Mouse (Mus musculus): ENCODE data around the gene Atp2a2. TPM values are rescaled to one million over a fixed set of nuclear protein-coding genes. Genes with fewer than 3 reads are reported as not detected.

The Atp2a2 gene
- polyA plus RNA-seq, 1 experiment from 2014 or later: 255 TPM

DNA sequence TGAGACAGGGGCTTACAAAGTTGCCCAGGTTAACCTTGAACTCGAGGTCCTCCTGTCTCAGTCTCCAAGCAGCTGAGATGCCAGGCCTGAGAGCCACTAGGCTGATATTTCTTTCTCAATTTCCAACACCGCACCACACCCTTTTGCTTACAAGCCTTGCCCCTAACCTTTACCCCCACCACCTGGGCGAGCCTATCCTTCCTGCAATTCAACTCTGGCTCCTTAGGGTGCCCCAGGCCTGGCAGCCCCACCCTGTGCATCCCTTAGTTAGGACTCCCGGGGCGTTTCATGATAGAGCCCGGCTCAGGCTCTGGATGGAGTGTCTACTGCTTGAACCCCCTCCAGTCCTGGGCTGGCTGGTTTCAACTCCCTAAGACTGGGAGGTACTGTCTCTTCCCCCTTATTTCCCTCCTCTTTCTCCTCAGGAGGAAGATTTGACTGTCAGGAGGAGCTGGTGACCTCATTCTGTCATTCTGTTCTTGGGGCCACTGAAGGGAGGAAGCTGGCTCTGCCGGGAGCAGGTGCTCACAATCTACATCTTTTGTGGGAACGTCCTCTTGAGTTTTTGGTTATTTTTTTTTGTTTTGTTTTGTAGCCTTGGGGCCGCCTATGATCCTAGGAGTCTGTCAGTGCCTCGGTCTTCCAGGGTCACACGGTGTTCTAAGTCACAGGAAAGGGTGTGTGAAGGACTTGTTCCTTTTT, 14.2 kb upstream of the Atp2a2 start:
- H3K4me1 ChIP-seq (ENCODE audit: control insufficient read depth, insufficient read depth, low read length): peaks cover 57% of the 10 kb centered on the region
- no peak overlapping the region for H3K9ac ChIP-seq (ENCODE audit: low read depth, low read length)
- no peaks in the 10 kb centered on the region for H3K27me3 ChIP-seq (ENCODE audit: control insufficient read depth, insufficient read depth, low read length)
- WGBS (ENCODE audit: insufficient replicate concordance): 77% methylated on average over 11 of the region's 11 CpGs
- no peaks in the 10 kb centered on the region for H3K36me3 ChIP-seq (ENCODE audit: control insufficient read depth, insufficient read depth, low read length)
- H3K4me2 ChIP-seq: no peak overlapping the region
- no peak overlapping the region for H3K4me3 ChIP-seq (ENCODE audit: low read depth, low read length)
- ATAC-seq (replicated peaks; ENCODE audit: insufficient number of reproducible peaks, low FRiP score, low TSS enrichment): no peak
- no peaks in the 10 kb centered on the region for H3K9me3 ChIP-seq (replicated peaks; ENCODE audit: control insufficient read depth, low read length)
- H3K27ac ChIP-seq (ENCODE audit: low read depth, low read length): no peak overlapping the region

DNA sequence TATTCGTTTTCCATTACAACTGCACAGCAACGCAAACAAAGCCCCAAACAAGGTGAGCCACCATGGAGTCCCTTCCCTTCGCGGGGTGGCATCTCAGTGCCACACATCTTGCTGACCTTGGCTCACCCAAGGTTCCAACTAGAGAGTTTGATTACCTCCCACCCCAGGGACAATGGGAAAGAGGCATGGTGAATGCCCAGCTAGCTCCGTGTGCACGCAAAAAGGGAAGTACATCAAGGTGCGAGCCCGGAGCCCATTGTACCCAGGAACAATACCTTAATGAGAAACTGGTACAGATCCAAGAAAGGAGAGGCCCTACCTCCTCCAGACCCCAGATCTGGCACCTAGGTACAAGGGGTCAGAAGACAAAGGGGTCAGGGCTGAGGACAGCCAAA, 12.1 kb upstream of the Atp2a2 start:
- no peak overlapping the region for H3K4me3 ChIP-seq (ENCODE audit: low read depth, low read length)
- no peaks in the 10 kb centered on the region for H3K9me3 ChIP-seq (replicated peaks; ENCODE audit: control insufficient read depth, low read length)
- no peak overlapping the region for H3K27ac ChIP-seq (ENCODE audit: low read depth, low read length)
- WGBS (ENCODE audit: insufficient replicate concordance): 42% methylated on average over 8 of the region's 8 CpGs
- no peak for ATAC-seq (replicated peaks; ENCODE audit: insufficient number of reproducible peaks, low FRiP score, low TSS enrichment)
- 0 out of 2 replicates have a peak overlapping the region, but pooled peaks have one; percentile 16 for H3K9ac ChIP-seq (ENCODE audit: low read depth, low read length)
- H3K27me3 ChIP-seq (ENCODE audit: control insufficient read depth, insufficient read depth, low read length): no peaks in the 10 kb centered on the region
- peaks cover 56% of the 10 kb centered on the region for H3K4me1 ChIP-seq (ENCODE audit: control insufficient read depth, insufficient read depth, low read length)
- H3K4me2 ChIP-seq: peak overlapping the region; percentile 32
- H3K36me3 ChIP-seq (ENCODE audit: control insufficient read depth, insufficient read depth, low read length): no peaks in the 10 kb centered on the region

DNA sequence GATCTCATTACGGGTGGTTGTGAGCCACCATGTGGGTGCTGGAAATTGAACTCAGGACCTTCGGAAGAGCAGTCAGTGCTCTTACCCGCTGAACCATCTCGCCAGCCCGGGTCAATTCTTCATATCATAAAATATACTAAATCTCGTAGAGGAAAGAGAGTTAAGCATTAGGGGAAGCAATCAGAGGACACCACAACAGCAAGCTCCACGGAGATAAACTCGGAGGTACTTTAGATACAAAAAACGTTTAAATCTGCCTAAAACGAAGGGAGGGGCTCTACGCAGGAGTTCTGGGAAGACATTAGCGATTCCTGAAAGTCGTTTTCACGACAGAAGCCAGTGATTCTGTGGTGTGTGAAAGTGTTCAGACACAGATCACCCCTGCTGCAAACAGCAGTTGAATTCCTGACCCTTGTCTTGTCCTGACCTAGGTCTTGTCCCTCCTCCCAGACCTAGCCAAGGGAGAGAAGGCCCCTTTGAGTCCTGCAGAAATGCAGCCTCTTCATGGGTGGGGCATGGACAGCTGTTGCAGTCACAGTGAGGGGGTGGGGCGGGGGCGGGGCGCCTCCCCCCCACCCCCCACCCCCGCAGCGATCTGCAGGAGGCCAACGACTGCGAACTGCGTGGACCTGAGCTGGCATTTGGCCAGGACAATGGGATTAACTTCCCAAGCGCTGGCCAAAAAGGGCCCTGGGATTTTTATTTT, 11.5 kb upstream of the Atp2a2 start:
- H3K27ac ChIP-seq (ENCODE audit: low read depth, low read length): no peak overlapping the region
- no peak overlapping the region for H3K4me3 ChIP-seq (ENCODE audit: low read depth, low read length)
- ATAC-seq (replicated peaks; ENCODE audit: insufficient number of reproducible peaks, low FRiP score, low TSS enrichment): no peak
- H3K4me2 ChIP-seq: peak overlapping the region; percentile 32
- H3K4me1 ChIP-seq (ENCODE audit: control insufficient read depth, insufficient read depth, low read length): peaks cover 51% of the 10 kb centered on the region
- 43% methylated on average over 23 of the region's 23 CpGs for WGBS (ENCODE audit: insufficient replicate concordance)
- H3K36me3 ChIP-seq (ENCODE audit: control insufficient read depth, insufficient read depth, low read length): no peaks in the 10 kb centered on the region
- H3K9ac ChIP-seq (ENCODE audit: low read depth, low read length): 0 out of 2 replicates have a peak overlapping the region, but pooled peaks have one; percentile 16
- H3K27me3 ChIP-seq (ENCODE audit: control insufficient read depth, insufficient read depth, low read length): no peaks in the 10 kb centered on the region
- no peaks in the 10 kb centered on the region for H3K9me3 ChIP-seq (replicated peaks; ENCODE audit: control insufficient read depth, low read length)

DNA sequence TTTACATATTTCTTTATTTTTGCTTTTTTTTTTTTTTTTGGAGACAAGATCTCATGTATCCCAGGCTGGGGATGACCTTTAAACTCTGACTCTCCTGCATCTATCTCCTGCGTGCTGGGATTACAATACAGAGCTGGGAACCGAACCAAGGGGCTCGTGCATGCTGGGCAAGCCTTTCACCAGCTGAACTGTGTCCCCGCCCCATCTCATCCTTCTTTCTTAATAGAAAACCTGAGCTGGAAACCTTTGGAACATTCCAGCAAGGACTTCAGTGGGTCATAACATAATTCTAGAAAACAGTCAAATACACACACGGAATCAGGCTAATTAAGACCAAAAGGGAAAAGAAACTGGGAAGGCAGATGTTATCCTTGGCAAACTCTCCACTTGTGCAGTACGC, 10.0 kb upstream of the Atp2a2 start:
- H3K4me3 ChIP-seq (ENCODE audit: low read depth, low read length): no peak overlapping the region
- H3K36me3 ChIP-seq (ENCODE audit: control insufficient read depth, insufficient read depth, low read length): no peaks in the 10 kb centered on the region
- no peak overlapping the region for H3K9ac ChIP-seq (ENCODE audit: low read depth, low read length)
- no peaks in the 10 kb centered on the region for H3K9me3 ChIP-seq (replicated peaks; ENCODE audit: control insufficient read depth, low read length)
- 70% methylated on average over 6 of the region's 6 CpGs for WGBS (ENCODE audit: insufficient replicate concordance)
- no peak overlapping the region for H3K4me2 ChIP-seq
- H3K4me1 ChIP-seq (ENCODE audit: control insufficient read depth, insufficient read depth, low read length): peaks cover 36% of the 10 kb centered on the region
- H3K27me3 ChIP-seq (ENCODE audit: control insufficient read depth, insufficient read depth, low read length): no peaks in the 10 kb centered on the region
- H3K27ac ChIP-seq (ENCODE audit: low read depth, low read length): no peak overlapping the region
- ATAC-seq (replicated peaks; ENCODE audit: insufficient number of reproducible peaks, low FRiP score, low TSS enrichment): no peak

DNA sequence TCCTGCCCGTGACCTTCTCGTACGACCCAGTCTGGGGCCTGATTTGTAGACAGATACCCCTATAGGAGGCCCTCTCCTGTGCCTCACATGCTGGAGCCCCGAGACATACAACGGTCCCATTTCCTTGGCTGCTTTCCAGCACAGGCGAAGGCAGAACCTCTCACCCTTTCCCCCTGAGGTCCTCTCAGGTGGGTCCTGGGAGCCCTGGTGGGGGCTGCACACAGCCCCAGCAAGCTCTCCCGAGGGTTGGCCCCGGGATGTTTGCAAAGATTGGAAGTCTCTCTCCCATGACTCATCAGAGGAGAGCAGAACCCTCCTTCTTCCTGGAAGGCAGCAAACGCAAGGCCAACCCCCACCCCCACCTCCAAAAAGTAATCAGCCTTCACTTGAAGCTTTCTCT, 9.4 kb upstream of the Atp2a2 start:
- H3K4me1 ChIP-seq (ENCODE audit: control insufficient read depth, insufficient read depth, low read length): peaks cover 32% of the 10 kb centered on the region
- ATAC-seq (replicated peaks; ENCODE audit: insufficient number of reproducible peaks, low FRiP score, low TSS enrichment): 0 out of 2 replicates have a peak, but pooled peaks have one; percentile 21
- no peak overlapping the region for H3K4me2 ChIP-seq
- no peaks in the 10 kb centered on the region for H3K27me3 ChIP-seq (ENCODE audit: control insufficient read depth, insufficient read depth, low read length)
- WGBS (ENCODE audit: insufficient replicate concordance): 32% methylated on average over 9 of the region's 9 CpGs
- H3K27ac ChIP-seq (ENCODE audit: low read depth, low read length): peak overlapping the region; percentile 47; the same call in 1 of the 2 replicates
- H3K36me3 ChIP-seq (ENCODE audit: control insufficient read depth, insufficient read depth, low read length): no peaks in the 10 kb centered on the region
- H3K9ac ChIP-seq (ENCODE audit: low read depth, low read length): no peak overlapping the region
- no peak overlapping the region for H3K4me3 ChIP-seq (ENCODE audit: low read depth, low read length)
- H3K9me3 ChIP-seq (replicated peaks; ENCODE audit: control insufficient read depth, low read length): peaks cover 3% of the 10 kb centered on the region; the same call in 1 of the 2 replicates

DNA sequence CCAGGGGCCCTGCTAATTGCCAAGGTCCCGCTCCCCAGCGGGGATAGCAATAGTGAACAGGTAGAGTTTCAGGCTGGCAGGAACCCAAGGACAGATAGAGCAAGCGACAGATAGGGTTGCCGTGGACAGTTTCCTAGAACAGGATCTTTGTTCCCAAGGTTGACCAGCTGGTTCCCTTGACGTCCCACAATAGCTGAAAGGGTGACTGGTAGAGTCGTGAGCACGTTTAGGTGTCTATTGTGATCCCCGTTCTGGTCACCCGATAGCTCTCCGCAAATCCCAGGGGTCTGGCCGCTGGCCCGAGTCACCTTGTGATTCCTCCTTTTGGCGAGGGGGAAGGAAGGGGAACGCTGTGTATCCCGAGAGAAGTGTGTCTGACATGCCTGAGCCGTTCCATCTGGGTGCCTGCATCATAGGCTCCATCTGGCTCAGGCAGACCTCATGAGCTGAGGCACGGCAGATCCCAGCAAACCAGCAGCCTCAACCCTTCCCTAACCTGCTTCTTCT, 8.7 kb upstream of the Atp2a2 start:
- peaks cover 3% of the 10 kb centered on the region; the same call in 1 of the 2 replicates for H3K9me3 ChIP-seq (replicated peaks; ENCODE audit: control insufficient read depth, low read length)
- H3K27me3 ChIP-seq (ENCODE audit: control insufficient read depth, insufficient read depth, low read length): no peaks in the 10 kb centered on the region
- 42% methylated on average over 17 of the region's 17 CpGs for WGBS (ENCODE audit: insufficient replicate concordance)
- peaks cover 32% of the 10 kb centered on the region for H3K4me1 ChIP-seq (ENCODE audit: control insufficient read depth, insufficient read depth, low read length)
- no peaks in the 10 kb centered on the region for H3K36me3 ChIP-seq (ENCODE audit: control insufficient read depth, insufficient read depth, low read length)
- H3K4me2 ChIP-seq: 0 out of 2 replicates have a peak overlapping the region, but pooled peaks have one; percentile 3
- no peak overlapping the region for H3K9ac ChIP-seq (ENCODE audit: low read depth, low read length)
- no peak overlapping the region for H3K4me3 ChIP-seq (ENCODE audit: low read depth, low read length)
- H3K27ac ChIP-seq (ENCODE audit: low read depth, low read length): peak overlapping the region; percentile 41; the same call in 1 of the 2 replicates
- ATAC-seq (replicated peaks; ENCODE audit: insufficient number of reproducible peaks, low FRiP score, low TSS enrichment): no peak

DNA sequence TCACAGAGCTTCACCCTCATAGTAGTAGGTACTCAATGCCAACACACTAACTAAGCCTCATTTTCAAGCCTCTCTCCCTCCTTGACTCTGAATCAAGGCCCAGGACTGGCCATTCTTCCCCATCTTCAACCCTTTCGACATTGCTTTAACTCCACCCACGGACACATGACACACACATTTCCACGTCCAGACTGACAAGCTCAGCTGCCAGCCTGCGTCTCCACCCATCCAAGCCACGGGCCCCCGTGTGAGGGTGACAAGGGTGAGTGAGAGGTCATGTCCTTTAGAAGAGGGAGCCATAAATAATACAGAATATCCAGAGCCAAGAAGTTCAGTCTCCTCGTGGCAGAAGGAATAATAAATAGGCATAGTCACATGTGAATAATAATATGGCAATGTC, 7.6 kb upstream of the Atp2a2 start:
- H3K4me2 ChIP-seq: no peak overlapping the region
- no peak overlapping the region for H3K4me3 ChIP-seq (ENCODE audit: low read depth, low read length)
- 36% methylated on average over 7 of the region's 7 CpGs for WGBS (ENCODE audit: insufficient replicate concordance)
- H3K4me1 ChIP-seq (ENCODE audit: control insufficient read depth, insufficient read depth, low read length): peaks cover 32% of the 10 kb centered on the region
- no peak overlapping the region for H3K27ac ChIP-seq (ENCODE audit: low read depth, low read length)
- no peak overlapping the region for H3K9ac ChIP-seq (ENCODE audit: low read depth, low read length)
- H3K9me3 ChIP-seq (replicated peaks; ENCODE audit: control insufficient read depth, low read length): peaks cover 3% of the 10 kb centered on the region; the same call in 1 of the 2 replicates
- H3K36me3 ChIP-seq (ENCODE audit: control insufficient read depth, insufficient read depth, low read length): no peaks in the 10 kb centered on the region
- no peaks in the 10 kb centered on the region for H3K27me3 ChIP-seq (ENCODE audit: control insufficient read depth, insufficient read depth, low read length)
- no peak for ATAC-seq (replicated peaks; ENCODE audit: insufficient number of reproducible peaks, low FRiP score, low TSS enrichment)

DNA sequence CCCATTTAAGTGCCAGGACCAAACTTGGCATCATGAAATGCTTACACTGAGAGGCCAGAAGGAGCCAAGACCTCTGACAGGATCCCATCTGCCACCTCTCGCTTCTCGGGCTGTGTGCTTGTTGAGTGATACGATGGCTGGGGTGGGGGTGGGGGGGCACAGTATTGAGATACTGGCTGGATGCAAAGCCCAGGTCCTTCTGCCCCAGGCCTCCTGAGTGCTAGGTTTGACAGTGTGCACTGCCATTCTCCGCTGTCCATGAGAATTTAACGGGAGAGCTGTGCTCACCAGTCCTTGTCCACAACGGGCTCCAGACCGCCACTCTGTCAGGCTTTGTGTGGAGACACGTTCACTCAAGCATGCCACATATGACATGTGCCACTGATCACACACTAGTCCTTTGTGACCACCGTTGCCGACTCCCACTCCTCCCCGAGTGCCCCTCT, 6.9 kb upstream of the Atp2a2 start:
- H3K9me3 ChIP-seq (replicated peaks; ENCODE audit: control insufficient read depth, low read length): peaks cover 3% of the 10 kb centered on the region; the same call in 1 of the 2 replicates
- H3K9ac ChIP-seq (ENCODE audit: low read depth, low read length): no peak overlapping the region
- H3K4me2 ChIP-seq: no peak overlapping the region
- no peaks in the 10 kb centered on the region for H3K27me3 ChIP-seq (ENCODE audit: control insufficient read depth, insufficient read depth, low read length)
- H3K36me3 ChIP-seq (ENCODE audit: control insufficient read depth, insufficient read depth, low read length): no peaks in the 10 kb centered on the region
- 71% methylated on average over 11 of the region's 11 CpGs for WGBS (ENCODE audit: insufficient replicate concordance)
- H3K4me1 ChIP-seq (ENCODE audit: control insufficient read depth, insufficient read depth, low read length): peaks cover 26% of the 10 kb centered on the region
- no peak overlapping the region for H3K27ac ChIP-seq (ENCODE audit: low read depth, low read length)
- no peak overlapping the region for H3K4me3 ChIP-seq (ENCODE audit: low read depth, low read length)
- ATAC-seq (replicated peaks; ENCODE audit: insufficient number of reproducible peaks, low FRiP score, low TSS enrichment): no peak

Measured in heart, embryonic 11.5 days (tissue).